Mouse (Mus musculus): Measurements from ENCODE around the gene Fam170b.

DNA sequence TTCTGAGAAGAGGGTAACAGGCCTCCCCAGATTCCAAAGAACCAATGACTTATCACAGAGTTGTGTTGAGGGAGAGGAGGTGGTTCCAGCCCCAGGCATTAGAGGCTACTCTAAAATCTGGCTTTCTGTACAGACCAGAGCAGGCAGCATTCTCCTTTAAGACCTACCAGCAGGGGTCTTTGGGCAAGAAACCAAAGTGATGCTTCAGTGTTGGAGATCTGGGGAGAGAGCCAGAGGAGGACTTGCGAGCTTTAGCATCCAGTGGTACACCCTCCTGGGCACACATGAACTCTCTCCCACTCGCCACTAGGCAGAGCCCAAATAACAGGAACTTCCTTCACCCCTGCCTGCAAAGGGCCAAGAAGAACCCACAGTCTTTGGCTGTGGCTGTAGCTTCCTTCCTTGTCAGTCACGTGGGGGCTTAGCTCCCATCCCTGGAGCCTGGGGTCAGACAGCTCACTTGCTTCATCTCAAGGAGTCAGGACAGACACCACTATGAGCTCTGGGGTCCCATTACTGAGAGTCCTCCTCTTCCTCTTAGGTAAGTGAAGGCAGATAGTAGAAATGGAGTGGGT lies 48.1 kb upstream of the Fam170b start, which contains the start of gene Tmem273:
- TF ChIP-seq POLR2A (IDR thresholded peaks at IDR 0.05; ENCODE audit: control insufficient read depth in 1 of 2, insufficient read depth in 1 of 2, low read depth in 1 of 2, low read length in 2 of 2, poor library complexity in 1 of 2) (no peak), MAZ (IDR thresholded peaks at IDR 0.05; ENCODE audit: low read depth, low read length) (no peak), GATA1 (IDR thresholded peaks at IDR 0.05; ENCODE audit: low read depth, low read length) (no peak)

All from MEL (cell line).